Mouse (Mus musculus) olfactory bulb, adult 2 months (tissue): ENCODE measurements around the gene Cdk4. TPM values are rescaled to one million over a fixed set of nuclear protein-coding genes. Genes with fewer than 3 reads are reported as not detected.

Source experiments
- H3K27ac ChIP-seq: fragments of 200-500 bp; 2 replicates; pipeline ENCODE4 v1.5.1; 2012; ENCODE audit warnings: low read depth, low read length; ENCODE audit not compliant: insufficient read depth
- H3K4me1 ChIP-seq: fragments of 200-500 bp; 2 replicates; pipeline ENCODE4 v1.6.1; 2012; ENCODE audit warnings: low read length; ENCODE audit not compliant: control insufficient read depth, insufficient read depth
- H3K4me3 ChIP-seq: fragments of 200-500 bp; 2 replicates; pipeline ENCODE4 v1.5.1; 2012; ENCODE audit warnings: mild to moderate bottlenecking, low read depth, low read length, moderate library complexity; ENCODE audit not compliant: insufficient read depth
- CTCF ChIP-seq: fragments of 200-500 bp; IDR thresholded peaks from 2 replicates; pipeline ENCODE4 v1.5.1; 2012; ENCODE audit warnings: low read depth, mild to moderate bottlenecking, low read length, moderate library complexity; ENCODE audit not compliant: insufficient read depth
- POLR2A ChIP-seq: fragments of 200-500 bp; IDR thresholded peaks from 2 replicates; pipeline ENCODE4 v1.6.1; 2012; ENCODE audit warnings: mild to moderate bottlenecking, low read depth, low read length, moderate library complexity; ENCODE audit not compliant: insufficient read depth
- WGBS: fragments of 180-500 bp; shearing (Covaris S2); methylation state at CpG from one replicate; pipeline ENCODE4 v1.1.7; 2018; 5-methylcytosine and 5-hydroxymethylcytosine counted together
- polyA plus RNA-seq: library from polyadenylated mRNA; stranded (reverse); fragments of >200 nt; gene quantifications from 2 replicates; pipeline ENCODE4 v1.2.4, GENCODE M21; 2012; ENCODE audit warnings: low replicate concordance; ENCODE audit not compliant: missing spikeins, insufficient read depth, insufficient read length

The Cdk4 gene
- polyA plus RNA-seq, 1 experiment = not detected

- Histone ChIP-seq H3K27ac (no peak overlapping the region), H3K4me1 (peaks cover 13% of the 10 kb centered on the region), H3K4me3 (no peak overlapping the region)
- no peak for TF ChIP-seq POLR2A
- no peak for TF ChIP-seq CTCF
- WGBS = 22% methylated on average over 10 of the region's 10 CpGs
These were observed 13.2 kb upstream of the Cdk4 start for GRCm38 (mm10) chr10:127050119-127050474.

GRCm38 (mm10) chr10:127054646-127055045 is 8.7 kb upstream of the Cdk4 start:
- TF ChIP-seq POLR2A (no peak), CTCF (no peak)
- WGBS = 79% methylated on average over 4 of the region's 4 CpGs
- no peak overlapping the region for H3K27ac ChIP-seq

GRCm38 (mm10) chr10:127055406-127055805 is 7.9 kb upstream of the Cdk4 start:
- no peak for TF ChIP-seq CTCF
- TF ChIP-seq POLR2A = no peak
- 90% methylated on average over 8 of the region's 8 CpGs for WGBS
- Histone ChIP-seq H3K4me1 (peaks cover 14% of the 10 kb centered on the region), H3K4me3 (no peak overlapping the region), H3K27ac (no peak overlapping the region)

More at GRCm38 (mm10) chr10:127054646-127055045, 8.7 kb upstream of the Cdk4 start:
- Histone ChIP-seq H3K4me1 (peaks cover 12% of the 10 kb centered on the region), H3K4me3 (no peak overlapping the region)

GRCm38 (mm10) chr10:127056490-127056889 is 6.8 kb upstream of the Cdk4 start:
- peaks cover 20% of the 10 kb centered on the region for H3K4me1 ChIP-seq
- no peak overlapping the region for H3K27ac ChIP-seq
- TF ChIP-seq POLR2A = no peak
- no peak for TF ChIP-seq CTCF
- 89% methylated on average over 20 of the region's 20 CpGs for WGBS
- H3K4me3 ChIP-seq = no peak overlapping the region

- 2% methylated on average over 9 of the region's 9 CpGs for WGBS
- peak overlapping the region; percentile 78 for H3K4me3 ChIP-seq
- peaks cover 20% of the 10 kb centered on the region for H3K4me1 ChIP-seq
- H3K27ac ChIP-seq = no peak overlapping the region
- TF ChIP-seq POLR2A (no peak), CTCF (peak; percentile 94)
These were observed 5.2 kb upstream of the Cdk4 start for GRCm38 (mm10) chr10:127058161-127058560.

GRCm38 (mm10) chr10:127058708-127059107 is 4.6 kb upstream of the Cdk4 start:
- WGBS = 2% methylated on average over 8 of the region's 8 CpGs
- no peak overlapping the region for H3K27ac ChIP-seq

GRCm38 (mm10) chr10:127059174-127059967 is 4.0 kb upstream of the Cdk4 start:
- under 1% methylated on average over 73 of the region's 92 CpGs for WGBS
- H3K27ac ChIP-seq = no peak overlapping the region
- peaks cover 22% of the 10 kb centered on the region for H3K4me1 ChIP-seq
- peak overlapping the region; percentile 78 for H3K4me3 ChIP-seq
- TF ChIP-seq CTCF (no peak), POLR2A (no peak)

More at GRCm38 (mm10) chr10:127058708-127059107, 4.6 kb upstream of the Cdk4 start:
- no peak for TF ChIP-seq POLR2A
- no peak for TF ChIP-seq CTCF
- Histone ChIP-seq H3K4me1 (peaks cover 20% of the 10 kb centered on the region), H3K4me3 (peak overlapping the region; percentile 78)

- WGBS = under 1% methylated on average over 45 of the region's 72 CpGs
- no peak for TF ChIP-seq POLR2A
- no peak for TF ChIP-seq CTCF
These were observed 3.1 kb upstream of the Cdk4 start, which contains the start of gene March9 for GRCm38 (mm10) chr10:127059968-127060916. Gene March9 (minus strand): TSS chr10:127060184.

More at GRCm38 (mm10) chr10:127059968-127060916, 3.1 kb upstream of the Cdk4 start, which contains the start of gene March9:
- Histone ChIP-seq H3K27ac (peak within 1 kb of the TSS; percentile 80), H3K4me1 (peaks cover 25% of the 10 kb centered on the region), H3K4me3 (peak within 1 kb of the TSS; percentile 78)
